Mouse (Mus musculus) adrenal gland, postnatal 4 days (tissue): ENCODE data around the gene Sp1. TPM values are rescaled to one million over a fixed set of nuclear protein-coding genes. Genes with fewer than 3 reads are reported as not detected.

Experiments
- DNase-seq, 2 experiments: peaks; one replicate each; pipeline ENCODE4 v3.0.0; 2021 to 2022; ENCODE audit warnings: low spot score in 2 of 2, mixed read lengths in 2 of 2
- total RNA-seq, 2 experiments: library from RNA; stranded (reverse); gene quantifications; 2 replicates each; pipeline ENCODE4 v1.2.3; 2021

Gene Sp1
- total RNA-seq, 2 experiments from 2014 or later = 101 to 110 TPM

- peak; percentile 73 to 80 for DNase-seq
Measured at GRCm38 (mm10) chr15:102399229-102400221, 6.4 kb upstream of the Sp1 start.

GRCm38 (mm10) chr15:102400476-102401045 lies 5.4 kb upstream of the Sp1 start:
- no peak for DNase-seq

- no peak for DNase-seq
Measured at GRCm38 (mm10) chr15:102401278-102401677, 4.7 kb upstream of the Sp1 start.

DNA sequence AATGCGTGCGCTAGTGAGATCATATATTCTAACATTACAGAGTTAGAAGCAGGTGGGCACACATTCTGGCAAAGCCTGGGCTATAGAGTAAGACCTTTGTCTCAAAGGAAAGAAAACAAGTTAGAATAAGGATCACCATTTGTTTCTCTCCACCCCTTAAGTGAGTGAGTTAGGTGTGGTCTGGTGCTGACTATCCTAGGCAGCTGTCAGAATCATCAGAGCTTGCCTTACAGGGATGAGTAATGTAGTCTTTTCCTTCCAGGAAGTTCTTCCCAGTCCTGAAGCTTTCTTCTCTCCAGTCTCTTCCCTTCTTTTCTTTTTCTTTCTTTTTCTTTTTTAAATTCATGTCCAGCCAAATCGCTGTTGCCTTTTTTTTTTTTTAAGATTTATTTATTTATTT lies 3.7 kb upstream of the Sp1 start:
- no peak for DNase-seq

DNA sequence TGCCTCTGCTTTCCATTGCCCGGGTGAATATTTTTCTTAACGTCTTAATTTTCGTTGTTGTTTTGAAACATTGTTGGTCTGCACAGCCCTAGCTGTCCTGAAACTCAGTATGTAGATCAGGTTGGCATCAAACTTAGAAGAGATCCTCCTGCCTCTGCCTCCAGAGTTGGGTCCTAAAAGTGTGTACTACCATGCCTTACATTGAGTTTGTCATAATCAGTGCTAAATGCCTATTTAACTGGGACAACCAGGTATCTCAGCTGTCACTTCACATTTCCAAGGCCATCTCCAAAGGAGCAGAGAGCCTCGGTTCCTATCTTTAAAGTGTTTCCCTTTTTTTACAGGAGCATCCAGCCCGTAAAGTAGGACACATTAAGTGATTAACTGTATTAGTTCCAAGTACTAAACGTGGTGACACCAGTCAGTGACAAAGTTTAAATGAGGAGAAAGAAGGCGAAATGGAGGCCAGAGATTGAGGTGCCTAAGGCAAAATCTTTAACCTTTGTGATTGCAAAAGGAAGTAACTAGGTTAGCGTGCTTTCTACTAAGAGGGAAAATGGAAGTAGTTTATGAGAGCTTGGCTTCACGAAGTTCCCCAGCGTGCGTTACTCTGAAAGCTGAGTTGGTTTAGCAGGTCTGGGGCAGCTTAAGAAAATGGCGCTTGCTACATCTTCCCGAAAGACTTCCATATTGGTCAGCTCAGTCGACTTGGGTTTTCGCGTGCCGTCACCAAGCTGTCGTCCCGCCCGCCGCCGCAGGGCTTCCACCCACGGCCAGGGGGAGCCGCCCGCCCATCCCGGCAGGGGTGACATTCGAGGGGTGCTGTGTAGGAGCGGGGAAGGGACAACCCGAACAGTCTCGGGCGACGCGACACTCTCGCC lies 1.1 kb upstream of the Sp1 start:
- peak in 1 of 2 experiments; percentile 92 for DNase-seq

DNA sequence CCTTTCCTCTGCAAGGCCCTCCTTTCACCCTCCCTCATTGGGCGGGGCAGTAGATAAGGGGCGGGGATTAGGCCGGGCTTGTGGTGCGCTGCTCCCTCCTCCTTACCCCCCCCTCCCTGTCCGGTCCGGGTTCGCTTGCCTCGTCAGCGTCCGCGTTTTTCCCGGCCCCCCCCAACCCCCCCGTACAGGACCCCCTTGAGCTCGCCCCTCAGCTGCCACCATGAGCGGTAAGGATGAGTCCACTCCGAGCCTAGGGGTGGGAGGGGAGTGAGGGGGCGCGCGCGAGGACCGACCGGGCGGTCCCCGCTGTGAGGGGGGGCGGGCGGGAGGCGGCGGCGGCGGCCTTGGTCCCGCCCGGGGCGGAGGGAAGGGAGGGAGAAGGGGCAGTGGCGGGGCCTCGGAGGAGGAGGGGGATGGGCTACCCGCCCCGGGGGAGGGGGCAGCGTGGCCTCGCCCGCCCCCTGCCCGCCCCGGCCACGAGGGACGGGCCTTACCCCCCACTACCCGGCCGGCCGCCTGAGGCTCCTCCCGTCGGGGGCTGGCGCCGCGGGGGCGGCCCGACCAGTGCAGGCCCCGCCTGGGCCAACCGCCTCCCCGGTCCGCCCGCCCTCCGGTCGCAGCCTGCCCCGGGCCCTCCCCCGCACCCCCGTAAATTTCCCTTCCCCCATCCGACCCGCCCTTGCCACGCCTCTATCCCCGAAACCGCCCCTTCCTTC lies 411 bp downstream of the Sp1 start:
- DNase-seq = peak; percentile 74

DNA sequence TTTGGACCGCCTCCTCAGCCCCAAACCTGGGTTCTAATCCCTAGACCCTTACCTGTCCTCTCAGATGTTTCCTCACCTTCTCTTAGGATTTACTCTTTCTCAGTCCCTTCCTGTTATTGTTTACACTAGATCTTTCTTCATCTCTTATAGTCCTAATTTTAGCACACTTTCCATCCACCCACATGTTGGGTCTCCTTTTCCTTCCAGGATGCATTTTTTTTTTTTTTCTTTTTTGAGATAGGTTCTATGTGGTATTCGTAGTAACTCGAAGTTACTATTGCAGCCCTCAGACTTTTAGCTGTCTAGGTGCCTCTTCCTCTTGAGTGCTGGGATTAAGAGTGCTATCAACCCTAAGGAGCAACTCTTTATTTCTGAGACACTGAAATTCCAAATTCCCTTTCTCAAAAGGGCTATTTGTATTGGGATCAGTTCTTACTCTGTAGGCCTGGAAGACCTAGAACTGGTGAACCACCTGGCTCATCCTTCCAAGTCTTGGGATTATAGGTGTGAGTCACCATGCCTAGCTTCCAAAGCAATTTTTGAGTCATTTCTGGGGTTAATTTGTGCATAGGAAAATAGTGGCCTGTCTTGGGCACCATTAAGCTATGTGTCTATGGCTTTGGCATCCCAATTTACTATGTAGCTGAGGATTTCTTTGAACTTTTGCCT lies 1.1 kb downstream of the Sp1 start:
- DNase-seq = no peak

DNA sequence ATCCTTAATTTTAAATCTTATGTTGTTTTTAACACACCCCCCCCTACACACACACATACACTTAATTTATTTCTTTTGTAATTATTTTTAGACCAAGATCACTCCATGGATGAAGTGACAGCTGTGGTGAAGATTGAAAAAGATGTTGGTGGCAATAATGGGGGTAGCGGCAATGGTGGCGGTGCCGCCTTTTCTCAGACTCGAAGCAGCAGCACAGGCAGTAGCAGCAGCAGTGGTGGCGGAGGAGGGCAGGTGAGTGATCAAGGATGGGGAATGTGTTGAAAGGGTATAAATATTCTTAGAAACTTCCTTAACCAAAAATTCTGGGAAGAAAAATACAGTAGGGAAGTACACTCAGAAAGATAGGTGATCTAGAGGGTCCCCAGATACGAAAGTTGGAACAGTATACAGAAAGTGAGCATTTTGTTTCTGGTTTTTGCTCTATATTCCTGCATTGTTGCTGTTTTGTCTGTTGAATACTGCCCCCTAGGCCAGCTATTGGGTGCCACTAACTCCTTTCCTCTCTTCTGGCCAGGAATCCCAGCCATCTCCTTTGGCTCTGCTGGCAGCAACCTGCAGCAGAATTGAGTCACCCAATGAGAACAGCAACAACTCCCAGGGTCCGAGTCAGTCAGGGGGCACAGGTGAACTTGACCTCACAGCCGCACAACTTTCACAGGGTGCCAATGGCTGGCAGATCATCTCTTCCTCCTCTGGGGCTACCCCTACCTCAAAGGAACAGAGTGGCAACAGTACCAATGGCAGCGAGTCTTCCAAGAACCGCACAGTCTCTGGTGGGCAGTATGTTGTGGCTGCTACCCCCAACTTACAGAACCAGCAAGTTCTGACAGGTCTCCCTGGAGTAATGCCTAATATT lies 2.0 kb downstream of the Sp1 start:
- no peak for DNase-seq

DNA sequence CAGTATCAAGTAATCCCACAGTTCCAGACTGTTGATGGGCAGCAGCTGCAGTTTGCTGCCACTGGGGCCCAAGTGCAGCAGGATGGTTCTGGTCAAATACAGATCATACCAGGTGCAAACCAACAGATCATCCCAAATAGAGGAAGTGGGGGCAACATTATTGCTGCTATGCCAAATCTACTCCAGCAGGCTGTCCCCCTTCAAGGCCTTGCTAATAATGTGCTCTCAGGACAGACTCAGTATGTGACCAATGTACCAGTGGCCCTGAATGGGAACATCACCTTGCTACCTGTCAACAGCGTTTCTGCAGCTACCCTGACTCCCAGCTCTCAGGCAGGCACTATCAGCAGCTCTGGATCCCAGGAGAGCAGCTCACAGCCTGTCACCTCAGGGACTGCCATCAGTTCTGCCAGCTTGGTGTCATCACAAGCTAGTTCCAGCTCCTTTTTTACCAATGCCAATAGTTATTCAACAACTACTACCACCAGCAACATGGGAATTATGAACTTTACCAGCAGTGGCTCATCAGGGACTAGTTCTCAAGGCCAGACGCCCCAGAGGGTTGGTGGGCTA lies 2.7 kb downstream of the Sp1 start:
- DNase-seq = no peak

DNA sequence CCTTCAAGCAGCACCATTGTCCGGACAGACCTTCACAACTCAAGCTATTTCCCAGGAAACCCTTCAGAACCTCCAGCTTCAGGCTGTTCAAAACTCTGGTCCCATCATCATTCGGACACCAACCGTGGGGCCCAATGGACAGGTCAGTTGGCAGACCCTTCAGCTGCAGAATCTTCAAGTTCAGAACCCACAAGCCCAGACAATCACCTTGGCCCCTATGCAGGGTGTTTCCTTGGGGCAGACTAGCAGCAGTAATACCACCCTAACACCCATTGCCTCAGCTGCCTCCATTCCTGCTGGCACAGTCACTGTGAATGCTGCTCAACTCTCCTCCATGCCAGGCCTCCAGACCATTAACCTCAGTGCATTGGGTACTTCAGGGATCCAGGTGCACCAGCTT lies 3.3 kb downstream of the Sp1 start:
- no peak for DNase-seq

DNA sequence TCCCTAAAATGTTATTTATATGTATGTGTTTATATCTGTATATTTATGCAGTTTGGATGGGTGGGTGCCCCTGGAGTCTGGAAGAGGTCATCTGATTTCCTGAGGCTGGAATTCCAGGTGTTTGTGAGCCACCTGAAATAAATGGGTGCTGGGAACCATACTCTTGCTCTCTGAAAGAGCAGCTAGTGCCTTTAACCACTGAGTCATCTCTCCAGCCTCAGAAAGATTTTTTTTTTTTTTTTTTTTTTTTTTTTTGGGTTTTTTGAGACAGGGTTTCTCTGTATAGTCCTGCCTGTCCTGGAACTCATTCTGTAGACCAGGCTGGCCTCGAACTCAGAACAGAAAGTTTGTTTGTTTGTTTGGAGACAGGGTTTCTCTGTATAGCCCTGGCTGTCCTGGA lies 5.1 kb downstream of the Sp1 start:
- DNase-seq = no peak

DNA sequence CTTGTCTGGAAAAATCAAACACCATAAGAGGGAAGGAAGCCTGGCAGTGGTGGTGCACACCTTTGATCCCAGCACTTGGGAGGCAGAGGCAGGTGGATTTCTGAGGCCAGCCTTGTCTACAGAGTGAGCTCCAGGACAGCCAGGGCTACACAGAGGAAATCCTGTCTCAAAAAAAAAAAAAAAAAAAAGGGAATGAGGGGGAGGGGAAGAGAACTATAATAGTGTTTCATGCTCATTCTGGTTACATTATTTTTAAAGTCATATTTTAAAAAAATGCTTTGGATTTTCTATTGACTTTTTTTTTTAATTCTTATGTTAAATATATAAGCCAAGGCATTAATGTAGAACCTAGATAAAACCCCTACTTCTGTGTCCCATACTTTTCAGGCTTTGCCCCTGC lies 7.7 kb downstream of the Sp1 start:
- DNase-seq = no peak

DNA sequence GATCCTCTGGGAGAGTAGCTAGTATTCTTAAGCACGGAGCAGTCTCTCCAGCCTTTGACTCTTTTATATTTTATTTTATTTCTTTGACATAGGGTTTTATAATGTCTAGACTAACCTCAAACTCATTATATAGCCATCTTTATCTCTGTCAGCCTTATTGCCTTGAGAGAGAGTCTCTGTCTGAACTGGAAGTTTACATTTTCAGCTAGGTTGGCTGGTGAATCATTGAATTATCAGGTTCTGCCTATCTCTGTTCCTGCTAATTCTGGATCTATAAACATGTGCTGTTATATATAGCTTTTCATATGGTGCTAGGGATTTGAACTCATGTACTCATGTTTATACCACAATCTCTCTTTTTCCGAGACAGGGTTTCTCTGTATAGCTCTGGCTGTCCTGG lies 11.6 kb downstream of the Sp1 start:
- DNase-seq = no peak

DNA sequence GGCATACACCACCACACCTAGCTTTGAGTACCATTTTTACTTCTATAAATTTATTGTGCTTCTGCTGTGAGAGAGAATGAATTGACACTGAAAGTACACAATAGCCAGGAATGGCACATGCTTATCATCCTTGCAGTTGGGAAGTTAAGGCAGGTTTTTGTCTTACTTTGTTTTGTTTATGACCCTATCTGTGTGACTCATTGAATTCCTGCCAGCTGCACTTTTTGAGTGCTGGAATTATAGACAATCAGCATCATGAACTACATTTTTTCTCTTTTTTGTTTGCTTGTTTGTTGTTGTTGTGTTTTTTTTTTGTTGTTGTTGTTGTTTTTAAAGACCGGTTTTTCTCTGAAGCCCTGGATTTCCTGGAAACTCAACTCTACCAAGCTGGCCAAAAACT lies 15.0 kb downstream of the Sp1 start:
- DNase-seq = no peak

DNA sequence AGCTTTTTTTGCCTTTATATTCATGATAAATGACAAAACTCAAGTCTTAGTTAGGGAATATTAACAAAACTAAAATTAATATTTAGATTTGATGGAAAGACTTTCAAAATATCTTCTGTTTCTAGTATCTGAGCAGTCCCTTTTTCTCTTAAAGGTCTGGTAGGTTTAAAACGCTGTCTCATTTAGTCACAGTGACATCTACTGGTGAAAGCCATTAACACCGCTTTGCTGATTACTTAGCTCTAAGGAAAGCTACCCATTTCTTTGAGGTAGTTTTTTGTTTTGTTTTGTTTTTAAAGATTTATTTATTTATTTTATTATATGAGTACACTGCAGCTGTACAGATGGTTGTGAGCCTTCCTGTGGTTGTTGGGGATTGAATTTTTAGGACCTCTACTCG lies 15.5 kb downstream of the Sp1 start:
- no peak for DNase-seq

DNA sequence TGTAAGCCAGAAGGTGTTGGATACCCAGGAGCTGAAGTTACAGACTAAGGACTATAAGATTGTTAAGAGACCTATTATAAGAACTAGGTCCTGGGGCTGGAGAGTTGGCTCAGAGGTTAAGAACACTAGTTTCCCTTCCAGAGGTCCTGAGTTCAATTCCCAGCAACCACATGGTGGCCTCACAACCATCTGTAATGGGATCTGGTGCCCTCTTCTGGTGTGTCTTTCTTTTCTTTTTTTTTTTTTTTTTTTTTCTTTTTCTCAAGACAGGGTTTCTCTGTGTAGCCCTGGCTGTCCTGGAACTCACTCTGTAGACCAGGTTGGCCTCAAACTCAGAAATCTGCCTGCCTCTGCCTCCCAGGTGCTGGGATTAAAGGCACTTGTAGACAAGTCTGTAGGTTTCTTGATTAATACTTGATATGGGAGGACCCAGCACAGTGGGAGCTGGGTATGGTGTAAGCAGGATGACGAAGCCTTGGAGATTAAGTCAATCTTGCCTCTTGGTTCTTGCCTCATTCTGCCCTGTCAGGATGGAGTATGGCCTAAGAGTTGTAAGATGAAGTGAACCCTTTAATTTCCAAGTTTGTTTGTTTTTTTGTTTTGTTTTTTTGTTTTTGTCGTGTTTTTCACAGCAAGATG lies 17.8 kb downstream of the Sp1 start:
- no peak for DNase-seq

GRCm38 (mm10) chr15:102424657-102425056 lies 18.7 kb downstream of the Sp1 start:
- no peak for DNase-seq

DNA sequence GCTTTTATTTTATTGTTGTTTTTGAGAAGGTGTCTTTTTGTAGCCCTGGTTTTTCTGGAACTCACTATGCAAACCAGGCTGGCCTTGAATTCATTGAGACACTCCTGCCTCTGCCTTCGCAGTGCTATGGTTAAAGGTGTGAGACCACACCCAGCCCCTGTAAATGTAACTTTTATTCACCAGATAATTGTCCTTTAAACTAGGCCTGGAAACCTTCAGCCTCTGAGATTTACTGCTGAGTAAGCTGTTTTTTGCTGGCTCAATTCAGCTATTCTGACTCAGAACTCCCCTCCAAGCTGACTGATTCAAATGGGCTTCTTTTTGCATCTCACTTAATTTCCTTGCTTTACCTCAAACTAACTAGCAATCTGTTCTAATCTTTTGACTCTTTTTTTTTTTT lies 21.0 kb downstream of the Sp1 start:
- DNase-seq = no peak

DNA sequence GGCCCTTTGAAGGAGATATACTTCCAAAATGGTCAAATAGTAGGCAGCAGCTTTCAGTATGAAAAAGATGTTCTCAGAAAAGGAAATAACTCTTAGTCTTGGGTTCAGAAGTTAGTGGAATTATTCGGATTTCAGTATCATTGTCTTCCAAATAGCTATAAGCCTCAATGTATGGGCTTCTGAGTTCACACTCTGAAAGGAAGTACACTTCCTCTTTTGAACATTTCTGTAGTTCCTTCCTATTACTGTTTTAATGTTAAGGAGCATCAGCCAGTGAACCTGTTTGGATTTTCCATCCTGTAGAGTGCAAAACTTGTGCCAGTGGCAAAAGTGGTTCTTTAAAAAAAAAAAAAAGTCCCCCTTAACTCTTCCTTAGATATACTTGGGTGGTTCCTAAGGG lies 26.1 kb downstream of the Sp1 start:
- DNase-seq = no peak
